33 mouse cellular contexts compared by ENCODE assay signal in the genomic region with DNA sequence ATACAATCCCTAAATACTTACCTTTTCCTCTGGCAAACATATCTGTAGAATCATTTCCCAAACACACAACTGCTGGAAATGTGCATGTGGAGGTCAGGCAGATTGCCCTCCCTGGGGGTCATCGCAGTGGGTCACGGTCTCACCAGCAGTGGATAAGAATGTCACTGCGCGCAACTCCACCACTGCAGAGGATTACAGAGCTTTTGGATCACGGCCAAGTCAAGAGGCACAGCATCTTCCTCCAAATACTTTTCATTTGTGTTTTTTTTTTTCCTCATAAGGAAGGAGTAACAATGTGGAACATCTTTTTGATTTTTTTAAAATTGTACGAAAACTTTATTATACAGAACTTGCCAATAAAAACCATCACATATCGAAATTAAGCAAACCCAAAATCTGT.
"Had no signal": no experiment of that assay in that cellular context is flagged by ENCODE, and none has a peak within 500 bp of the region (broad histone marks: within the 10 kb centered on the region; RNA-seq: fewer than 3 reads in every experiment).

No protein-coding gene starts in this region.

- H3K27me3 ChIP-seq: heart, embryonic 12.5 days; heart, embryonic 15.5 days; hindbrain, embryonic 12.5 days; hindbrain, embryonic 13.5 days; hindbrain, embryonic 15.5 days; intestine, embryonic 15.5 days; kidney, embryonic 15.5 days had no signal

- H3K4me2 ChIP-seq: heart, embryonic 11.5 days; heart, embryonic 12.5 days; heart, embryonic 13.5 days; heart, embryonic 15.5 days; hindbrain, embryonic 12.5 days; hindbrain, embryonic 13.5 days; hindbrain, embryonic 14.5 days; hindbrain, embryonic 15.5 days; intestine, embryonic 15.5 days; kidney, embryonic 15.5 days had no signal

- H3K9me3 ChIP-seq: heart, embryonic 10.5 days; heart, embryonic 12.5 days; heart, embryonic 13.5 days; heart, embryonic 15.5 days; hindbrain, embryonic 10.5 days; hindbrain, embryonic 12.5 days; hindbrain, embryonic 13.5 days; hindbrain, embryonic 15.5 days; intestine, embryonic 15.5 days; kidney, embryonic 15.5 days had no signal

- H3K4me1 ChIP-seq: hindbrain, embryonic 12.5 days; hindbrain, embryonic 13.5 days; hindbrain, embryonic 15.5 days; intestine, embryonic 15.5 days had no signal

- ATAC-seq: hindbrain, embryonic 16.5 days; hindbrain, postnatal 0 days; inflammation-experienced regulatory T-cells, adult 6 months; intestine, embryonic 15.5 days; intestine, embryonic 16.5 days; intestine, postnatal 0 days had no signal

- DNase-seq: heart, postnatal 10 days; heart, postnatal 14 days; heart, postnatal 36 days; heart, postnatal 4 days; kidney, adult 11 months; kidney, adult 18-20 months; kidney, adult 2 months; kidney, adult 8-10 months; kidney, adult 9 months; kidney, postnatal 10 days; kidney, postnatal 14 days; kidney, postnatal 36 days; layer of hippocampus, adult 9-11 months; layer of hippocampus, postnatal 36 days had no signal

- H3K36me3 ChIP-seq: heart, embryonic 10.5 days; heart, embryonic 12.5 days; heart, embryonic 13.5 days; heart, embryonic 15.5 days; hindbrain, embryonic 10.5 days; hindbrain, embryonic 12.5 days; hindbrain, embryonic 13.5 days; hindbrain, embryonic 15.5 days; intestine, embryonic 15.5 days; kidney, embryonic 15.5 days had no signal

- H3K4me3 ChIP-seq: heart, embryonic 10.5 days; heart, embryonic 12.5 days; heart, embryonic 13.5 days; heart, embryonic 15.5 days; hindbrain, embryonic 10.5 days; hindbrain, embryonic 12.5 days; hindbrain, embryonic 13.5 days; hindbrain, embryonic 15.5 days; intestine, embryonic 15.5 days; kidney, embryonic 15.5 days; layer of hippocampus, adult 2 months had no signal

- H3K9ac ChIP-seq: heart, embryonic 12.5 days; heart, embryonic 13.5 days; heart, embryonic 15.5 days; hindbrain, embryonic 12.5 days; hindbrain, embryonic 13.5 days; hindbrain, embryonic 14.5 days; hindbrain, embryonic 15.5 days; intestine, embryonic 15.5 days; kidney, embryonic 15.5 days had no signal

- H3K27ac ChIP-seq: heart, embryonic 10.5 days; heart, embryonic 13.5 days; heart, embryonic 15.5 days; hindbrain, embryonic 10.5 days; hindbrain, embryonic 12.5 days; hindbrain, embryonic 13.5 days; hindbrain, embryonic 14.5 days; hindbrain, embryonic 15.5 days; hindbrain, postnatal 0 days; intestine, embryonic 15.5 days; kidney, embryonic 15.5 days; kidney, postnatal 0 days; layer of hippocampus, adult 2 months had no signal
